Mouse (Mus musculus) E14TG2a.4 (cell line): ENCODE measurements around the gene Cdhr5.

Experiments used
- CTCF ChIP-seq: conservative IDR thresholded peaks from 2 replicates; pipeline ENCODE4 v1.5.1; 2014; ENCODE audit warnings: low read length
- NANOG ChIP-seq: IDR thresholded peaks from 2 replicates; pipeline ENCODE4 v1.6.1; 2014; ENCODE audit warnings: borderline replicate concordance, low read length, mixed read lengths

GRCm38 (mm10) chr7:141269273-141269545 lies 7.4 kb downstream of the Cdhr5 start:
- TF ChIP-seq CTCF (no peak), NANOG (no peak)
